Mouse (Mus musculus) heart, adult 18-20 months (tissue): ENCODE measurements at regions not wholly inside any gene's neighbourhood (a gene's known extent, or its start where the extent isn't known, plus 50 kb on each side); places are given as distances from the start of the nearest gene placed in this dataset.
A peak's percentile ranks its signal among the peaks of the same experiment; 100 is the strongest.

Experiments used
- DNase-seq, 2 experiments: peaks; one replicate each; pipeline ENCODE4 v3.0.0; 2021 to 2022; ENCODE audit warnings: mixed read lengths in 1 of 2

DNA sequence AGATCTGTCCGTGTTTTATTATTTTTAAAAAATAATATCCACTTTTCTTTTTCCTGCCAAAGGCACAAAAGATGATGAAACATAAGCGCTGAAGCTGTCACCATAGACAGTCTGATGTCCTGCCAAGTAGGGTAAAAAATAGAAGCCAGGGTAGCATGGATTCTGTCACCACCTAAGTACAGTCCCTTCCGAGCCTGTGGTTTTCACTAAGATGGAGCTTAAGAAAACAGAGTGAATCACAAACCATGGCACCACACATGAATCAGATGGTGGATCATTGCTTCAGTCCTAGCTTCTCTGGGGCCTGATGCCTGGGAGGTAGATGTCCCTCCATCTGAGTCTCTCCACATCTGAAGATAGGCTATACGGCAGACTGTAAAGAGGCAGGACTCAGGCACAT lies 55.9 kb upstream of the Fmod start:
- no peak for DNase-seq

DNA sequence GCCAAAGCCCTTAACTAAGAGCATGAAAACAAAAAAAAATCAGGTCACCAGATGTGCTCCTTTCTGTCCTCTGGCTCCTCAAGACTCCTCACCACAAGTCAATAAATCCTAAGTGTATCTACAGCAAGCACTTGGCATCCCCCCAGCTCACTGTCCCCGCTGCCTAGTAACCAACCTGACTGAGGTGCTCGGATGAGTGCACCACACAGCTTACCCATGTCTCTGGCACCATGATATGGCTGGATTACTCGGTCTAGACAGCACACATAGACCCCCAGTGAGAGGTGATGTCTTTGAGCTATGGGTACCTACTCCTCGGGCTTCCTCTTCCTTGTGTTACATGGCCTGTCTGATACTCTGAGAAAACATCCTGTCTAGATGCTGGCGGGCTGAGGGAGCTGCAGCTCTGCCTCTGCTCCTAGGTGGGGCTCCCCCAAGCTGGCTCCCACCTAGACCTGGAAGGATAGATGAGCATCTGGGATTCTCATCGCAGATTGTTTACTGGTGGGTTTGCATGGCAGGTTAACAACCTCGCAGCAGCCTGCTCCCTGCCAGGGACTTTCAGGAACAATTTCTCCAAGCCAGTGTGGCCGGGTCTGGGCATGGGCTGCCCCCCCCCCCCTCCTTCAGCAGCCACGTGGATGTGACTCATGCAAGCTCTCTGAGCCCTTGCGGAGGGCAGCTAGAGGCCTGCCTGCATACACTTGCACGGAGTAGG lies 57.2 kb upstream of the Prelp start:
- DNase-seq: peak; percentile 63 to 66

DNA sequence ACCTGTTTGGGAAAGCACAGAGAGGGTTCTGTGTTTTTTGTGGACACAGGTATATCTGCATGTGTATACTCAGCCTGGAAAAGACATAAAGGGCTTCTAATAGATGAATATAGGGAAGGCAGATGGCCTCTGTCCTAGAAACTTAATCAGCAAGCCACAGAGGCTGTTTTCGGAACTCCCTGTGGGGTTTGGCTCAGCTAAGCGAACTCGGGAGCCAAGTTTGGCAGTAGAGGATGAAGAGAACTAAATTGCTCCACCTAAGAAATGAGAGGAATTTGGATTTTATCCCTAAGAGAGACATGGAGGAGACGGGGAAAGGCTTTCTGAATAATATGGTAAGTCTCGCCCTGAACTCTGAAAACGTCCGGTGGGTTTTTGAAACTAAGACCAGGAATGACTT lies 56.0 kb upstream of the Prelp start:
- peak; percentile 73 to 86 for DNase-seq

DNA sequence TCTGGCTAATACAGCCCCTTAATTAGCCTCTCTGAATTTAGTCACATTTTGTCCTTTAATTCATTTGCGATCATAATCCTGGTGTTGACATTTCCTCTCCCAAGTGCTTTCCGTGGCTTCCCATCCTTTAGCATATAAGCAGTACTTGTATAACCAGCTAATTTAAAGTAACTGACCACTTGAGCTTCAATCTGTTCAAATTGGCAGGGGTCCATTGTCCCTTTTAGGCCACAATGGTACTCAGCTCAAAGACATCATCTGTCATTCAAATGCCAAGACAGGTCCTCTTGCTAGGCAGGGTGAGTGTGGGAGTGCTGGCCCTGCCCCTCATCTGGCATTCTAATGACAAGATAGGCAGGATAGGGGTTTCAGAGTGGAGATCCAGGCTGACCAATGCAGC lies 52.6 kb upstream of the Prelp start:
- DNase-seq: no peak

DNA sequence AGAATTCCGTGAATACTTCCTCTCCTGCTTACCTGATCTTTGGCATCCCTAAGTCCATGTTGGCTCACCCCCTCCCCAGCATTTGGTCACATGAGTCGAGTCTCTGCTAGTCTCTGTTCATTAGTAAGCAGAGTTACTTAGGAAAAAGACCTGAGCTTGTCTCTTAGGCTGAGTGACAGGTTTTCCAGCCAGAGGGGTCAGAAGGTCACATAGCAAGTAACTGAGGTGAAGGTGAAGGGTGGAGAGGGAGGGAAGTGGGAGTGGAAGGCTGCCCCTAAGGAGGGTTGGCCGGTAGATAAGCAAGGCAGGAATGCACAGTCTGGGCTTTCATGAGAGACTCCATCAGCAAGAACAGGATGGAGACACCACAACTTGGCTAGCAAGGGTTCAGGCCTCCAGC lies 50.1 kb upstream of the Prelp start:
- no peak for DNase-seq
